ENCODE assay signal across 8 mouse cellular contexts in genomic region chr1:138856101-138856950, GRCm38 (mm10). TPM values are rescaled to one million over a fixed set of nuclear protein-coding genes. Genes with fewer than 3 reads are reported as not detected.
DNase-seq lines count a peak whose midpoint lies in the region; ATAC-seq and TF ChIP-seq lines count a peak whose summit lies in the region.
"Not testable (repeated sequence)": the region's sequence is repeated elsewhere in the genome, so short reads cannot be mapped to it uniquely, and the experiment has no call there.

Gene 2310009B15Rik, minus strand, starts transcription at chr1:138856852.

- not testable (repeated sequence) for TF ChIP-seq CTCF in E14TG2a.4 (conservative IDR thresholded peaks at IDR 0.05; ENCODE audit: low read length)

- peak; percentile 92 for ATAC-seq in cerebellum, adult (ENCODE audit: insufficient number of reproducible peaks, low FRiP score, low TSS enrichment)
- peak; percentile 100 for ATAC-seq in forebrain, embryonic 15.5 days (replicated peaks)
- peak; percentile 99 for ATAC-seq in neural tube, embryonic 15.5 days (ENCODE audit: low FRiP score)

- peaks cover 14% of the 10 kb centered on the region for H3K27me3 ChIP-seq in E14TG2a.4 (ENCODE audit: insufficient read depth, low read length)
- H3K27me3 ChIP-seq in forebrain, embryonic 15.5 days; neural tube, embryonic 15.5 days (replicated peaks): not testable (repeated sequence)

- peak within 1 kb of the TSS; percentile 73 for H3K4me3 ChIP-seq in E14TG2a.4 (replicated peaks; ENCODE audit: low read length)
- H3K4me3 ChIP-seq in forebrain, embryonic 15.5 days: peak within 1 kb of the TSS; percentile 51
- peak within 1 kb of the TSS; percentile 52 for H3K4me3 ChIP-seq in neural tube, embryonic 15.5 days (replicated peaks)

- peaks cover 13% of the 10 kb centered on the region for H3K4me1 ChIP-seq in E14TG2a.4 (replicated peaks; ENCODE audit: low read depth, low read length)
- not testable (repeated sequence) for H3K4me1 ChIP-seq in forebrain, embryonic 15.5 days; neural tube, embryonic 15.5 days

- H3K4me2 ChIP-seq in forebrain, embryonic 15.5 days (replicated peaks): peak within 1 kb of the TSS; percentile 34
- peak within 1 kb of the TSS; percentile 48 for H3K4me2 ChIP-seq in neural tube, embryonic 15.5 days

- WGBS in forebrain, embryonic 15.5 days: 0% methylated on average over 52 of the region's 79 CpGs
- under 1% methylated on average over 41 of the region's 79 CpGs for WGBS in neural tube, embryonic 15.5 days

- H3K27ac ChIP-seq in forebrain, embryonic 15.5 days (replicated peaks): peak within 1 kb of the TSS; percentile 89
- peak within 1 kb of the TSS; percentile 87 for H3K27ac ChIP-seq in neural tube, embryonic 15.5 days (replicated peaks)

- intact Hi-C loops in heart, postnatal 14 days (cut with DNase I): loop anchor here (5.0 kb wide), 1 partner anchor 226 kb away; no protein-coding TSS in a partner anchor

- not testable (repeated sequence) for H3K36me3 ChIP-seq in E14TG2a.4 (ENCODE audit: insufficient read depth, low read length); forebrain, embryonic 15.5 days; neural tube, embryonic 15.5 days

- H3K9ac ChIP-seq in forebrain, embryonic 15.5 days (replicated peaks): peak within 1 kb of the TSS; percentile 62
- peak within 1 kb of the TSS; percentile 55 for H3K9ac ChIP-seq in neural tube, embryonic 15.5 days (replicated peaks)

- DNase-seq in heart, postnatal 14 days: peak; percentile 86 to 87
- peak; percentile 71 for DNase-seq in layer of hippocampus, adult 11-12 months (ENCODE audit: low spot score)
- peak; percentile 71 to 77 for DNase-seq in lung, adult 18-20 months
- peak; percentile 94 for DNase-seq in testis, postnatal 10 days (ENCODE audit: low spot score)

- not testable (repeated sequence) for H3K9me3 ChIP-seq in E14TG2a.4 (ENCODE audit: low read length); forebrain, embryonic 15.5 days; neural tube, embryonic 15.5 days (replicated peaks)

RNA-seq across cellular contexts. Expression of gene 2310009B15Rik, which starts in this region (rescaled TPM):
- polyA plus RNA-seq in forebrain, embryonic 15.5 days (2015; fragmentation: Nextera tagmentation; extraction: Ambion mirVana): 29.7 and 35.5 TPM in 2 replicates
- 10 to 100 TPM in 1 of 2 experiments, 1 to 10 TPM in 1; 9.4 to 11.1 TPM for total RNA-seq in heart, postnatal 14 days (2021)
- 29.8 and 32.1 TPM in 2 replicates for polyA plus RNA-seq in neural tube, embryonic 15.5 days (2015; fragmentation: Nextera tagmentation; extraction: Ambion mirVana)

Comparison
In these comparisons a context has a peak if more than half of its experiments do, and no peak if none do; other contexts are left out.
1. Peak in every context shown above with its lines: DNase-seq, ATAC-seq, H3K4me3 ChIP-seq and H3K27ac ChIP-seq.